Mouse (Mus musculus) erythroblast, embryonic 14.5 days (primary cell): ENCODE measurements at regions not wholly inside any gene's neighbourhood (a gene's known extent, or its start where the extent isn't known, plus 50 kb on each side); places are given as distances from the start of the nearest gene placed in this dataset.
"Not testable (repeated sequence)": the region's sequence is repeated elsewhere in the genome, so short reads cannot be mapped to it uniquely, and the experiment has no call there.

Experiments used
- GATA1 ChIP-seq: IDR thresholded peaks from 2 replicates; pipeline ENCODE4 v1.6.1; 2012; ENCODE audit warnings: low read length, inconsistent platforms, mixed read lengths
- TAL1 ChIP-seq: IDR thresholded peaks from 3 replicates; pipeline ENCODE4 v1.6.1; 2012; ENCODE audit warnings: low read length, inconsistent platforms, mixed read lengths

GRCm38 (mm10) chr14:53709627-53710026, 544.3 kb downstream of the Dad1 start:
- not testable (repeated sequence) for TF ChIP-seq TAL1, GATA1
